Mouse (Mus musculus) cerebellum, adult 11 months (tissue): Measurements from ENCODE around the gene Bcan.

Experiments
- DNase-seq: peaks from one replicate; pipeline ENCODE4 v3.0.0; 2022

Gene Bcan

GRCm38 (mm10) chr3:88000181-88000580 is at the start of gene Bcan:
Gene Bcan (minus strand): TSS chr3:88000230.
- DNase-seq = no peak

- no peak for DNase-seq
Measured at GRCm38 (mm10) chr3:88049532-88049931, 49.5 kb upstream of the Bcan start.

- DNase-seq = peak; percentile 81
Measured at GRCm38 (mm10) chr3:88042661-88043421, 42.8 kb upstream of the Bcan start, which contains the start of gene Gpatch4. Gene Gpatch4 (plus strand): TSS chr3:88043108.

- no peak for DNase-seq
Measured at GRCm38 (mm10) chr3:88035561-88036293, 35.7 kb upstream of the Bcan start.

- DNase-seq = no peak
Measured at GRCm38 (mm10) chr3:88033506-88033905, 33.5 kb upstream of the Bcan start.

GRCm38 (mm10) chr3:88030608-88031395 is 30.8 kb upstream of the Bcan start:
- DNase-seq = no peak

DNA sequence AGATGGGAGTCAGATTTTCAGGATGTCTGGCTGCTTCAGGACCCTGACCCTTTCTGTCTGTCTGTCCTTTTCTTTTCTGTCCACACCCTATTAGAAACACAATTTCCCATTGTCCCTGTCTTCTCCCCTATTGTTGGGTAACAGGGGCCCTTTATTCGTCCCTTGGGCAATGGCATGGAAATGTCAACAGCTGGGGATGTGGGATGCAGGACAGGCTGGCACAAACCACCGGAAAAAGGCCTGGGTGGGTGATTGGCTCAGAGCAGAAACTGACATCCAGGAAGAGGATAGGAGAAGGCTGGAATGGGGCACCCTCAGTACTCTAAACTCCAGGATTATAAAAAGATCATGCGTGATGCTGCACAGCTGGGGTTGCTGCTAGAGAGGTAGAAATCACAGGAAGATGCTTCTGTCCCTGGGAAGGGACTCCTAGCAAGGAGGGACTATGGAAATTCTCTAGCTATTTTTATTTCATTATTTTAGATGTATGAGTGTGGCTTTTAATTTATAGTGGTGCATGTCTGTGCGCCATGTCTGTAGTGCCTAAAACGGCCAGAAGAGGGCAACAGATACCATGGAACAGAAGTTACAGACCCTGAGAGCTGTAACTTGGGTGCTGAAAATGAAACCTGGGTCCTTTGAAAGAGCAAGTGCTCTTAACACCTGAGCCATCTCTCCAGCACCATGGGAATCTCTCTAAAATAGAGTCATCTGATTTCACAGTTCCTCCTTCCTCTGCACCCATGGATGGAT is 27.6 kb upstream of the Bcan start, which contains the start of gene Hapln2:
TSS of gene Hapln2 (minus strand) at position 150 of the 753 bp plus-strand sequence.
- DNase-seq = no peak

DNA sequence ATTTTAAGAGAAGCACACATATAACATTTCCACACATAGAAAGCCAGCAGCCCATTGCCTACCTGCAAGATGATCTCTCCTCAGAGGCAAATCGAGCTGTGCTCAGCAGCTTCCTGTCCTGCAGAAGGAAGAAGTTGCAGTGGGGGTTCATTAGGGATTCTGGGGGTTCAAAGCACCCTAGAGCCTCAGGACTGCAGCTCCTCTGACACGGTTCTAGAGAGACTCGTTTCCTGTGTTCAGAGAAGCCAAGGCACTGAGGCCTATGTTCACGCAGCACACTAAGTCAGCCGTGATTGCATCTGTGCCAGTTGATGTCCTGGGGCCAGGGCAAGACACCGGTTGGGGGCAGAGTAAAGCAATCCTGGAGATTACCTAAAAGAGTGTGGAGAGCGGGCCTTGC is 26.8 kb upstream of the Bcan start:
- no peak for DNase-seq

DNA sequence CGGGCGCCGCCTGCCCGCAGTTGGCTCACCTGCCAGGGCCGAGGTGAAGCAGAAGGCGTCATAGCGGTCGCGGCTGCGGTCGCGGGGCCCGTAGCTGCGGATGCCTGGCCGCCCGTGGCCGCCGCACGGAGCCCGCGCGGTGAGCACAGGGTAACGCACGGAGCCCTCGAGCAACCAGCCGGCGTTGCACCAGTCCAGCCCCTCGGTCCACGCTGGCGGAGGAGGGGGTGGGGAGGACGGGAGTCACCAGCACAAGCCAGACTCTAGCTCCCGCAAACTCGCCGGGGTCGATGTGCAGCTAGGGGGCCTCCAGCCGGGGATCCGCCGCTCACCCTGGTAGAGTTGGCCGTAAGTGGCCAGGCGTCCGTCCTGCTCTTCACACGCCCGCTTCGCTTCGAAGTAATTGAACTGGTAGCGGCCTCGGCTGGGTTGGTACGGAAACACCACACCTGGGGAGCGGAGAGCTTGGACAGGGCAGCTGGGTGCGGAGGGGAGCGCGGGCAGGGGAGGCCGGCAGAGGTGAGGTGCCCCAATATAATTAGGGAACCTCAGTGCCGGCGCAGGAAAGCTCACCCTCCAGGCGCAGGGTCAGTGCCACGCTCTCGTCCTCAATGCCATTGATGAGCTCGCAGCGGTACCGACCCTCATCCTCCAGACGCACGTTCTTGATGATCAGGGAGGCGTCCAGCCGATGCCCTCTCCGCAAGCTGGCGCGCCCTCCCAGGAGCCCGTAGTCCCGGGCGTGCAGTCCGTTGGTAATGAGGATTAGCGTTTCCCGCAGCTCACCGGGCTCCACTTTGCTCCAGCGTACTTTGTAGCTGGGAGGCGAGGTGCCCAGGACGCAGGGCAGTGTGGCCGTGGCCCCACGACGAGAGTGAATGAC is 23.4 kb upstream of the Bcan start:
- no peak for DNase-seq

- peak; percentile 92 for DNase-seq
Measured at GRCm38 (mm10) chr3:88022322-88023191, 22.5 kb upstream of the Bcan start.

DNA sequence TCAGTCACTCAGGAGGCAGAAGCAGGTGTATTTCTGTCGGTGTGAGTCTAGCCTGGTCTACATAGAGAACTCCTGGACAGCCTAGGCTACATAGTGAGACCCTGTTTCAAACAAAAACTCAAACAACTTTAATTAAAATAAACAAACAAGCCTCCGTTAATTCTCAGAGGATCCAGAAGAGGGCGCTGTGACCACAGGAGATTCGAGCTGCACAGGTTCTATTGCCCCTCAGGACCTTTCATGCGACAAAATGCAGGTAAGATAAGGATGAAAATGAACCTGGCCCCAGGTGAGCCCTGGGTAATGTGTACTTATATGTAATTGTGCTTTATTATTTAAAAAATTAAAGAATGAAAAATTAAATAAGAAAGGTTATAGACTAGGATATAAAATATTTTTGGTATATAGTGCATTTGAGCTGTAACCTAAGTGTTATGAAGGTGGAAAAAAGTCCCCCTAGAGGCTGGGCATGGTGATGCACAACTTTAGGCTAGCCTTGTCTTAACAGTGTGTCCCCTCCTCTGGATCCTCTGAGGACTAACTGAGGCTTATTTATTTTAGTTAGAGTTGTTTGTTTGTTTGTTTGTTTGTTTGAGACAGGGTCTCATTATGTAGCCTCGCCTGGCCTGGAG is 10.7 kb upstream of the Bcan start:
- DNase-seq = no peak

- DNase-seq = no peak
Measured at GRCm38 (mm10) chr3:88005822-88006786, 6.1 kb upstream of the Bcan start.

DNA sequence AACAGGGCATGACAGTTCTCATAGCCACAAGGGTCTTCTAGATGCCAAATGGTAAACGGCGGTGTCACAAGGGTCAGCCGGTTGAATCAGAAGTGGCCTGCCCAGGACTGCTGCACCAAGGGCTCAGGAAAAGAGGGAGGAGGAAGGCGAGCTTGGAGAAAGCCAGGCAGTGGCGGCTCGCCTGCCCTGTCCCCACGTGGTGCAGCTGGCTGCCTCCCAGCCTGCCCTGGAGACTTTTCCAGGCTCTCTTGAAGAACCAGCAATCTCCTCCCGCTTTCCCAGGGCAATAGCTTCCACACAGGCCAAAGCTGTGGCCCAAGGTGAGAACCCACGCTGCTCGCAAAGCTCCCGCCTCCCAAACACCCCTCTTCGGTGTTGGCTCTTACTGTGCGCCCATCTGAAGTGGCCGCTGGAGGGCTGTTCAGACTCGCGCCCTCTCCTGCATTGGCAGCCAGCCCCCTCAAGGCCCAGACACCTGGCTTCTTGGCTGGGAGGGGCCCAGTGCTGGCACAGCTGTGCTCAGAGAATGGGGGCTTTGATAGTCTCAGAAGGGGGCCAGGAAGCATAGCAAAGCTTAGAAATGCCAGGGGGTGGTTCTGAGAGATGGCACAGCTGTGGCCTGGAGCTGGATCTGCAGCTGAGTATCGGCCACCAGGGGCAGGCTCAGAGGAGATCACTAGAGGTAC is 2.4 kb upstream of the Bcan start:
- DNase-seq = no peak

- no peak for DNase-seq
Measured at GRCm38 (mm10) chr3:88000816-88001595, 976 bp upstream of the Bcan start.

DNA sequence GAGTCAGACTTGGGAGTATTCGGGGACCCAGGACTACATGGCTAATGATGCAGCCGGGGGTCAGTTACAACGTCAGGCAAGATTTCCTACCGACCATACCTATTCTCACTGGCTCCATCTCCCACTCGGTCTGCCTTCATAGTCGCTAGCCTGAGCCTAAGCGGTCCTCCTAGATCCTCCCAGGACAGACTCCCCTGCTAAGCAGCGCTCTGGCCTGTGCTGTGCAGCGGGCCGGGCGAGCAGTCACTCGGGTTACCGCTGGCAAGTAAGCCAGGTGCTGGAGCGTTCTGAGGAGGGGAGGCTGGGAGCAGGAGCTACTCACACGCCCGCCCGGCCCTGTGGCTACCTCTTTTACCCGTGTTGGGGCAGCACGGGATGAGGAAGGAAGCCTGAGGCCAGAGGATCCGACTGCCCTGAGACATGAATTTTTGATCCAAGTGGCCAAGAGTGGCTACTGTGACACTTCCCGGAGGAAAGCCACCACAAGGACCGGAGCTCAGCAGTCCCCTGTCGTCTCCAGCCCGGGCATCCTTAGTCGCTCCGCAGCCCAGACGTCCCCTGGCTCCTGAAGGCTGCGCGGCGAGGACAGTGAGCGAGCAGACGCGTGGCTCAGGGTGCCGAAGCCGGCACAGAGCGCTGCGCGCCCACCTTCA is 661 bp downstream of the Bcan start:
- DNase-seq = no peak

- DNase-seq = no peak
Measured at GRCm38 (mm10) chr3:87998747-87999146, 1.3 kb downstream of the Bcan start.
